Mouse (Mus musculus): Measurements from ENCODE around the gene Gas7.

The Gas7 gene

DNA sequence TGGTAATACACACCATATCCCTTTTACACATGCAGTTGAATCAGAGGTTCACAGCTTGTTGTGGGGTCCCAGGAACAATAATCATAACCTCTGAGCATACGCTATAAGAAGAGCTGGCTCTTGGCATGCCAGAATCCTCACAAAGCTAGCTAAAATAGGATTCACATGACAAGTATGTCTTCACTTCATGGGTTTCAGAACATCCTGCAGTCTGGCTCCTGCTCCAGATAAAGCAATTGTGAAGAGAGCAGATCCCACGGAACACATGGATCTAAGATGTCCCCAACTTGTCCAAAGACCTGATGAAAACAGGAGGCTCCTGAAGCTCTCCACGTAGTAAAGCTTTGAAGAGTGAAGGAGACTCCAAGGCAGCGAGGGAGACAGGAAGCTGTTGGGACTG lies 260.1 kb downstream of the Gas7 start:
- DNase-seq (ENCODE audit: low read depth, low spot score): no peak

GRCm38 (mm10) chr11:67721485-67721884 lies 266.2 kb downstream of the Gas7 start:
- no peak for DNase-seq (ENCODE audit: low read depth, low spot score)

DNA sequence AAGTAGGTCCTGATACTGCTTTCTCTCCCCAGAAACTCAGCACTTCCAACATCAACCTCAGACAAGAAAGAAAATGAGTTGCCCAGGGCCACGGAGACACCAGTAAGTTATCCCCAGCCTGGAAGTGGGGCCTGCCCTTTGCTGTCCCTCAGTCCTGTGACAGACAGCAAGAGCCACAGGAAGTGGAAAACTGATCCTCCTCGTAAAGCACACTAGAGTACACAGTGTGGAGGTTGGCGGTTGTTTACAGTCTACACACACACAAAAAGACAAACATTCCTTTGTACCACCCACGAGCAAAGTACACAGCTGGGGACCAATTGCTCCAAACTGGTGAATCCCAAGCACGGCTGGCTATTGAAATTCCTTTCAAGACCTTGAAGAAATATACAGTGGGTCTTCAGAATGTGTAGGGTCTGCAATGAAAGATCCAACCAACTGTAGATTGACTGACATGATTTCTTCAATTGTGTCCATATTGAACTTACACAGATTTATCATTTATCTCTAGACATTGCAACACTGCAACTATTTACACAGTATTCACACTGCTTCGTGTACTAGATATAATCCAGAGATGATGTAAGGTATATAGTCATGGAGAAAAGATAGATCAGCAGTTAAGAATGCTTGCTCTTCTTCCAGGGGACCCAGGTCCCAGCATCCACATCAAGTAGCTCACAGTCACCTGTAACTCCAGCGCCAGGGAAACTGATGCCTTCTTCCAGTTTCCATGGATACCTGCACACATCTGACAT lies 267.3 kb downstream of the Gas7 start:
- no peak for DNase-seq (ENCODE audit: low read depth, low spot score)

- DNase-seq (ENCODE audit: low read depth, low spot score): no peak
Observed at GRCm38 (mm10) chr11:67723231-67724013, 268.2 kb downstream of the Gas7 start.

DNA sequence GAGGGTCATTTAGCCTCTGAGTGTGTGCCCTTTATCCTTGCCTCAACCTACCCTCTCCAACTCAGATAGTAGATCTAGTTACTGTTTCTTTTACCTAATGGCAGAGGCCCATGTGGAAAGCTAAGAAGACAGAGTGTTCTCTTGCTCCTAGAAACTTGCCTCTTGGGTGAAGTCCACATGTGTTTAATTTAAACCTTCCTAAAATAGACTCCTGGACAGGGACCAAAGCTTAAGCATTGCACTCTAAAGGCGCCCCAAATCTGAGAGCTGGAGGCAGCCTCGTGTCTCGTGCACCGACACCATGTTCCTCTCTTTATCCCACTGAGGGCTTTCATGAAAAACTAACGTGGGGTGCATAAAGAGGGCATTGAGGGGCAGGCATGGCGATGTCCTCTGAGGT lies 271.9 kb downstream of the Gas7 start:
- no peak for DNase-seq (ENCODE audit: low read depth, low spot score)

GRCm38 (mm10) chr11:67728726-67729125 lies 273.5 kb downstream of the Gas7 start:
- DNase-seq (ENCODE audit: low read depth, low spot score): no peak

DNA sequence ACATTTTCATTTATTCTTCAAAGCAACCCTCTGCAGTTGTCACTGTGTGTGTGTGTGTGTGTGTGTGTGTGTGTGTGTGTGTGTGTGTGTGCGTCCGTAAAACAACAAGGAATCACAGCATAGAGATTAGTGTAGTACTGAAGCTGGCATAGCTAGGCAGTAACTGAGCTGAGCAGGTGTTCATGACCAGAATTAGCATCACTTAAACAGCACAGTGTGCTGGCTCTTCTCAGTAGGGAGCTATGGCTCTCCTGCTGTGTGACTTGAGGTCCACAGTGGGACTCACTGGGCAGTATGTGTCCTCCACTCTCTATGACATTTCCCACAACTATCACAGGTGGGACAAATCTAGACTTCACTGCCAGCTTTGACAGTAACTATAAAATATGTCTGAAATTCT lies 275.8 kb downstream of the Gas7 start:
- no peak for DNase-seq (ENCODE audit: low read depth, low spot score)

GRCm38 (mm10) chr11:67733726-67734125 lies 278.5 kb downstream of the Gas7 start:
- DNase-seq (ENCODE audit: low read depth, low spot score): no peak

GRCm38 (mm10) chr11:67734597-67734996 lies 279.4 kb downstream of the Gas7 start:
- DNase-seq (ENCODE audit: low read depth, low spot score): no peak

DNA sequence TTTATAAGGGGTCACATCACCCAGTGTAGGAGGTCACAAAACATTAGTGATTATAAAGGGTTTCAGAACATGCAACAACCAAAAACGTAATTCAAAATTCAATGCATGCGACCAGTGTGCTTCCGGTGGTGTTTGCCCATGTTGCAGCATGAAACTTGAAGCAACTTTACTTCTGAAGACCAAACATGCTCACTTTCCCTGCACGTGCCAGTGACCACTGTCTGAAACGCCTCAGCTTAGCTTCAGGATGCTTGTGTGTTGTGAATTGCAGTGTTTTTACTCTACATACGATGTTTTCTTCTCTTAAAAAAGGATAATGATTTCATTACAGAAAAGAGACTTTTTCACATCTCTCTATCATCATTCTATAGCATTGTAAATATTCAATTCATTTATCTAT lies 283.1 kb downstream of the Gas7 start:
- DNase-seq (ENCODE audit: low read depth, low spot score): no peak

Measured in embryo, embryonic 11.5 days (tissue).